8 mouse cellular contexts compared by ENCODE assay signal in the genomic region with DNA sequence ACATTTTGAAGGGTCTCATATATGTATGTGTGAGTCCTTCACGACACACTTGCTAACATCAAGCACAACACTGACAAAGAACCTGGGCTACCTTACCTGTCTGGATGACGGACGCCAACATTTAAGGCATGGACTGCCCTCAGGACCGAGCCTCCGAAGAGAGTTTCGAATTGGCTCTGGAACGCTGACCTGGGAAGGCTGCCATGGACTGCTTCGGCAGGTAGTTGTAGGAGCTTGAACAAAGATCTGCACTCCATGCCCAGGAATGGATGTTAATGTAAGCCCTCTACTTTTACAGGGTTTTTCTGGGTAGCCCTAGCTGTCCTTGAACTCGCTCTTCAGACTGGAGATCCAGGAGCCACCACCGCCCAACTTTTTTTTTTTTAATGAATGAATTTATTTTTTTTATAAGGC. TPM values are rescaled to one million over a fixed set of nuclear protein-coding genes. Genes with fewer than 3 reads are reported as not detected.
DNase-seq lines count a peak whose midpoint lies in the region; ATAC-seq and TF ChIP-seq lines count a peak whose summit lies in the region.

No protein-coding gene starts in this region.

- intact Hi-C loops in left cerebral cortex, postnatal 25 days (cut with DNase I), result loop anchor here (5.0 kb wide), 1 partner anchor 34 kb away; no protein-coding TSS in a partner anchor

- H3K27me3 ChIP-seq in C2C12 (ENCODE audit: control insufficient read depth, insufficient read depth, insufficient read length), result no peaks in the 10 kb centered on the region
- H3K27me3 ChIP-seq in embryonic facial prominence, embryonic 13.5 days, result no peaks in the 10 kb centered on the region
- no peaks in the 10 kb centered on the region for H3K27me3 ChIP-seq in intestine, embryonic 16.5 days (replicated peaks; ENCODE audit: control insufficient read depth, insufficient read depth, low read length)
- no peaks in the 10 kb centered on the region; the same call in 1 of the 2 replicates for H3K27me3 ChIP-seq in midbrain, embryonic 11.5 days (ENCODE audit: control insufficient read depth, insufficient read depth, low read length)

- TF ChIP-seq CTCF in C2C12 (IDR thresholded peaks at IDR 0.05; ENCODE audit: control insufficient read depth, insufficient read depth, insufficient read length), result no peak

- peak overlapping the region; percentile 72 for H3K9ac ChIP-seq in embryonic facial prominence, embryonic 13.5 days
- H3K9ac ChIP-seq in intestine, embryonic 16.5 days (ENCODE audit: low read depth, low read length), result peak overlapping the region; percentile 68
- H3K9ac ChIP-seq in midbrain, embryonic 11.5 days (ENCODE audit: low read length), result peak overlapping the region; percentile 75; the same call in 1 of the 2 replicates

- WGBS in embryonic facial prominence, embryonic 13.5 days, result 1% methylated on average over 10 of the region's 10 CpGs
- 3% methylated on average over 10 of the region's 10 CpGs for WGBS in intestine, embryonic 16.5 days
- WGBS in midbrain, embryonic 11.5 days, result 2% methylated on average over 10 of the region's 10 CpGs

- H3K36me3 ChIP-seq in C2C12 (ENCODE audit: control insufficient read depth, insufficient read depth), result no peaks in the 10 kb centered on the region
- no peaks in the 10 kb centered on the region for H3K36me3 ChIP-seq in embryonic facial prominence, embryonic 13.5 days
- H3K36me3 ChIP-seq in intestine, embryonic 16.5 days (ENCODE audit: control insufficient read depth, insufficient read depth, low read length), result no peaks in the 10 kb centered on the region
- H3K36me3 ChIP-seq in midbrain, embryonic 11.5 days (ENCODE audit: control insufficient read depth, insufficient read depth, low read length), result no peaks in the 10 kb centered on the region

- peak overlapping the region; percentile 31 for H3ac ChIP-seq in C2C12 (ENCODE audit: control insufficient read depth, insufficient read length, low read depth)

- no peak overlapping the region for H3K4me3 ChIP-seq in C2C12 (ENCODE audit: insufficient read depth, poor library complexity, severe bottlenecking)
- H3K4me3 ChIP-seq in embryonic facial prominence, embryonic 13.5 days, result peak overlapping the region; percentile 61
- H3K4me3 ChIP-seq in intestine, embryonic 16.5 days (ENCODE audit: low read length), result peak overlapping the region; percentile 61
- peak overlapping the region; percentile 60 for H3K4me3 ChIP-seq in midbrain, embryonic 11.5 days (ENCODE audit: low read depth, low read length)

- ATAC-seq in embryonic facial prominence, embryonic 13.5 days (ENCODE audit: insufficient number of reproducible peaks, insufficient read depth, low FRiP score, low TSS enrichment, low read depth), result no peak
- peak; percentile 52 for ATAC-seq in intestine, embryonic 16.5 days
- ATAC-seq in midbrain, embryonic 11.5 days (ENCODE audit: low FRiP score), result no peak

- peak; percentile 23 for DNase-seq in cerebellum, adult 11-12 months
- no peak for DNase-seq in cerebellum, adult 9-11 months
- DNase-seq in midbrain, embryonic 11.5 days (ENCODE audit: low spot score, missing footprints), result peak; percentile 94
- DNase-seq in left cerebral cortex, postnatal 25 days (ENCODE audit: low spot score in 2 of 2), result no peak
- no peak for DNase-seq in layer of hippocampus, postnatal 14 days (ENCODE audit: low spot score in 2 of 2)

- no peaks in the 10 kb centered on the region for H3K9me3 ChIP-seq in embryonic facial prominence, embryonic 13.5 days
- H3K9me3 ChIP-seq in intestine, embryonic 16.5 days (ENCODE audit: control insufficient read depth, low read length), result no peaks in the 10 kb centered on the region
- H3K9me3 ChIP-seq in midbrain, embryonic 11.5 days (ENCODE audit: control insufficient read depth, low read length), result no peaks in the 10 kb centered on the region

- H3K4me1 ChIP-seq in embryonic facial prominence, embryonic 13.5 days, result no peaks in the 10 kb centered on the region
- H3K4me1 ChIP-seq in intestine, embryonic 16.5 days (ENCODE audit: control insufficient read depth, insufficient read depth, low read length), result no peaks in the 10 kb centered on the region
- no peaks in the 10 kb centered on the region for H3K4me1 ChIP-seq in midbrain, embryonic 11.5 days (ENCODE audit: control insufficient read depth, insufficient read depth, low read length)

- no peaks in the 10 kb centered on the region for H3K79me2 ChIP-seq in C2C12 (ENCODE audit: control insufficient read depth, insufficient read depth)

- H3K4me2 ChIP-seq in embryonic facial prominence, embryonic 13.5 days, result peak overlapping the region; percentile 62
- peak overlapping the region; percentile 65 for H3K4me2 ChIP-seq in intestine, embryonic 16.5 days (ENCODE audit: low read depth, low read length)
- peak overlapping the region; percentile 62 for H3K4me2 ChIP-seq in midbrain, embryonic 11.5 days

- no peaks in the 10 kb centered on the region for H3K79me3 ChIP-seq in C2C12 (ENCODE audit: low read depth)

- H3K27ac ChIP-seq in embryonic facial prominence, embryonic 13.5 days, result no peak overlapping the region
- peak overlapping the region; percentile 59 for H3K27ac ChIP-seq in intestine, embryonic 16.5 days (ENCODE audit: low read length)
- H3K27ac ChIP-seq in midbrain, embryonic 11.5 days (ENCODE audit: low read depth, low read length), result no peak overlapping the region

TF ChIP-seq in C2C12, 6 proteins besides CTCF, POLR2A, EP300 and RAD21:
- TF ChIP-seq CEBPB (IDR thresholded peaks at IDR 0.05; ENCODE audit: low read depth), result no peak
- no peak for TF ChIP-seq MYOD1 (IDR thresholded peaks at IDR 0.05; ENCODE audit: control insufficient read depth, insufficient read length, low read depth)
- no peak for TF ChIP-seq FOSL1 (IDR thresholded peaks at IDR 0.05; ENCODE audit: insufficient read depth, low read length, poor library complexity, severe bottlenecking)
- no peak for TF ChIP-seq USF1 (IDR thresholded peaks at IDR 0.05; ENCODE audit: low read depth)
- TF ChIP-seq MYOG (IDR thresholded peaks at IDR 0.05; ENCODE audit: control insufficient read depth, extremely low read depth, insufficient read length), result no peak
- no peak for TF ChIP-seq MAX (IDR thresholded peaks at IDR 0.05)

RNA-seq across cellular contexts. Expression of gene Trim27, which starts 44.0 kb away (rescaled TPM):
- 105 TPM for polyA plus RNA-seq in C2C12 (2012; fragmentation: generic; extraction: Trizol)
- 129 and 143 TPM in 2 replicates for polyA plus RNA-seq in embryonic facial prominence, embryonic 13.5 days (2015; fragmentation: Nextera tagmentation; extraction: Ambion mirVana)
- 119 and 122 TPM in 2 replicates for polyA plus RNA-seq in intestine, embryonic 16.5 days (2015; fragmentation: Nextera tagmentation; extraction: Ambion mirVana)
- polyA plus RNA-seq in midbrain, embryonic 11.5 days (2014; fragmentation: Nextera tagmentation; extraction: Ambion mirVana), result 136 and 138 TPM in 2 replicates
- 10 to 100 TPM; 34.3 to 41.2 TPM for total RNA-seq in left cerebral cortex, postnatal 25 days (2021)
- total RNA-seq in layer of hippocampus, postnatal 14 days (2021), result 10 to 100 TPM; 35.5 to 40.3 TPM

Comparison
In these comparisons a context has a peak if more than half of its experiments do, and no peak if none do; other contexts are left out.
1. DNase-seq: peak in cerebellum, adult 11-12 months (single experiment) and midbrain, embryonic 11.5 days (single experiment); none in cerebellum, adult 9-11 months (single experiment), left cerebral cortex, postnatal 25 days (0 of 2) and layer of hippocampus, postnatal 14 days (0 of 2).
2. Peak in every context shown above with its lines, with median percentiles within 50 percentile points of each other: H3K4me2 ChIP-seq and H3K9ac ChIP-seq.